Mouse (Mus musculus) ES-E14 (cell line): ENCODE measurements around the gene Pard6a. TPM values are rescaled to one million over a fixed set of nuclear protein-coding genes. Genes with fewer than 3 reads are reported as not detected.
A peak's percentile ranks its signal among the peaks of the same experiment; 100 is the strongest.

Source experiments
- DNase-seq: peaks from one replicate; pipeline ENCODE4 v3.0.0-alpha.2; 2013; ENCODE audit warnings: low read depth, low spot score
- H3K27ac ChIP-seq: 2 replicates; pipeline ENCODE4 v1.5.1; 2012; ENCODE audit warnings: low read depth, mild to moderate bottlenecking, low read length, moderate library complexity, mixed read lengths; ENCODE audit not compliant: poor library complexity, insufficient read depth, severe bottlenecking
- H3K36me3 ChIP-seq: 2 replicates; pipeline ENCODE4 v1.6.1; 2012; ENCODE audit warnings: mild to moderate bottlenecking, low read length, moderate library complexity, mixed read lengths; ENCODE audit not compliant: control insufficient read depth, poor library complexity, insufficient read depth, severe bottlenecking
- H3K4me1 ChIP-seq, 2 experiments: fragments of 150-350 bp in 1 of 2; sonication (generic) in 1 of 2; 2 replicates each; pipeline ENCODE4 v1.6.1; 2012; ENCODE audit warnings: low read length in 2 of 2, mild to moderate bottlenecking in 1 of 2, mixed read lengths in 1 of 2; ENCODE audit not compliant: control insufficient read depth in 2 of 2, insufficient read depth in 2 of 2, poor library complexity in 1 of 2
- H3K4me3 ChIP-seq, 2 experiments: fragments of 150-350 bp in 1 of 2; sonication (generic) in 1 of 2; 2 replicates each; pipeline ENCODE4 v1.5.1; 2012; ENCODE audit warnings: low read length in 2 of 2, low read depth in 1 of 2, mild to moderate bottlenecking in 1 of 2, mixed read lengths in 1 of 2; ENCODE audit not compliant: insufficient read depth in 1 of 2, poor library complexity in 1 of 2, severe bottlenecking in 1 of 2
- H3K9ac ChIP-seq: 2 replicates; pipeline ENCODE4 v1.6.1; 2012; ENCODE audit warnings: low read depth, mild to moderate bottlenecking, low read length, mixed read lengths; ENCODE audit not compliant: poor library complexity, insufficient read depth, severe bottlenecking
- H3K9me3 ChIP-seq: fragments of 150-350 bp; sonication (generic); 2 replicates; pipeline ENCODE4 v1.6.1; 2012; ENCODE audit warnings: low read depth, mild to moderate bottlenecking, low read length; ENCODE audit not compliant: control insufficient read depth, insufficient read depth
- CHD2 ChIP-seq: IDR thresholded peaks from 2 replicates; pipeline ENCODE4 v1.6.1; 2014; ENCODE audit warnings: mild to moderate bottlenecking, low read depth, low read length, inconsistent platforms
- HCFC1 ChIP-seq: IDR thresholded peaks from 2 replicates; pipeline ENCODE4 v1.6.1; 2012; ENCODE audit warnings: low read length, inconsistent platforms, borderline replicate concordance; ENCODE audit not compliant: insufficient read depth
- MAFK ChIP-seq: IDR thresholded peaks from 2 replicates; pipeline ENCODE4 v1.6.1; 2014; ENCODE audit warnings: mild to moderate bottlenecking, low read depth, low read length, inconsistent platforms; ENCODE audit not compliant: insufficient read depth
- ZC3H11A ChIP-seq: IDR thresholded peaks from 2 replicates; pipeline ENCODE4 v1.6.1; 2012; ENCODE audit warnings: low read depth, mild to moderate bottlenecking, inconsistent platforms, low read length, borderline replicate concordance
- ZNF384 ChIP-seq: IDR thresholded peaks from 2 replicates; pipeline ENCODE4 v1.6.1; 2012; ENCODE audit warnings: low read depth, low read length, inconsistent platforms
- in situ Hi-C, 2 experiments: fragments of 600-800 bp; cut with MboI; formaldehyde crosslinking; loops; one replicate each; pipeline ENCODE4 v1.15.1; 2025; ENCODE audit warnings: low sequenced_read_pairs in 2 of 2, inconsistent platforms in 1 of 2; ENCODE audit not compliant: unreplicated experiment in 2 of 2
- total RNA-seq: library from RNA; depleted of rRNA; stranded (reverse); fragments of 300-350 nt; gene quantifications from 2 replicates; pipeline ENCODE4 v1.2.3, GENCODE M21; 2012

Gene Pard6a
- total RNA-seq, 1 experiment, result 14.9 TPM

DNA sequence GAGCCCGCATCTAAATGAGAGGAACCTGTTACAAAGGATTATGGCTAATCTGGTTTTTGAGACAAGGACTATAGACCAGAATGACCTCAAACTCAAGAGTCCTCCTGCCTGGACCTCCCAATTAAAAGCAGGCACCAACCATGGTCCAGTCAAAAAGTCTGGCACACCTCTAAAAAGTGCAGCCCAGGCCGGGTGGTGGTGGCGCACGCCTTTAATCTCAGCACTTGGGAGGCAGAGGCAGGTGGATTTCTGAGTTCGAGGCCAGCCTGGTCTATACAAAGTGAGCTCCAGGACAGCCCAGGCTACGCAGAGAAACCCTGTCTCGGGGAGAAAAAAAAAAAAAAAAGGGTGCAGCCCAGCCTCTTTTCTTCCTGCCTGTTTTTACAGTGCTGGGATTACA is 15.6 kb upstream of the Pard6a start:
- Histone ChIP-seq H3K36me3 (peaks cover 17% of the 10 kb centered on the region), H3K27ac (no peak overlapping the region), H3K4me3 (peak overlapping the region in 1 of 2 experiments; percentile 50; a peak in 1 of 4 replicates), H3K9ac (peak overlapping the region; percentile 54; the same call in 1 of the 2 replicates), H3K4me1 (peaks cover 3 to 14% of the 10 kb centered on the region in 2 experiments; a peak in 3 of 4 replicates), H3K9me3 (no peaks in the 10 kb centered on the region)
- in situ Hi-C loops, result no loop called here
- TF ChIP-seq CHD2, result no peak
- 0 out of 2 replicates have a peak, but pooled peaks have one; percentile 9 for TF ChIP-seq ZNF384
- DNase-seq, result no peak

DNA sequence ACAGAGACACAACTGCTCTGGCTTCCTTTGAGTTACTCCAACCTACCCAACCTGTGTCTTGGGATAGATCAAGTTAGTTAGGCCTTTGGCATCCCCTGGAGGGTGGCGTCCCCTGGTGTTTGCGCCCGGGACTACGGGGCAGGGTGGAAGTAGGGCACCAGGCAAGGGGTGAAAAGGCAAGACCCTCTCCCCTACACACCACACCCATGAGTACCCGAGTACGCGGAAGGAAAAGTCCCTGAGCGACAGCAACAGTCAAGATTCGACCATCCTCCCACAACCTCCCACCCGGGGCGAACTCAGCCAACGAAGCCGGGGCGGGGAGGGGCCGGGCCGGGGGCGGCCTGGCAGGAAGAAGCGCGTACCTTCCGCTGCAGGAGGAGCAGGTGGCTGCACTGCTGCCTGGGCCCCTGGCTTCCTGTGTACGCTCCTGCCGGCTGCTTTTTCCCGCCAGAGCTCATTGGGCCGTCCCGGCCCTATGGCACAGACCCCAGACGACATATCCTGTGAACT is 15.1 kb upstream of the Pard6a start, which contains the start of gene Carmil2:
Gene Carmil2, plus strand, starts transcription at position 479 of the 513 bp plus-strand sequence.
- no peak for TF ChIP-seq ZNF384
- peak; percentile 39; the same call in 1 of the 2 replicates for TF ChIP-seq HCFC1
- peak; percentile 68; the same call in 1 of the 2 replicates for TF ChIP-seq ZC3H11A
- no peak for DNase-seq
- peak within 1 kb of the TSS; percentile 47; the same call in 1 of the 2 replicates for H3K27ac ChIP-seq
- peak within 1 kb of the TSS; percentile 54 for H3K9ac ChIP-seq
- no peaks in the 10 kb centered on the region for H3K9me3 ChIP-seq
- in situ Hi-C loops, result no loop called here
- H3K4me3 ChIP-seq, result peak within 1 kb of the TSS; percentile 50 to 56
- H3K4me1 ChIP-seq, result peaks cover 3 to 14% of the 10 kb centered on the region in 2 experiments; a peak in 3 of 4 replicates
- H3K36me3 ChIP-seq, result peaks cover 12% of the 10 kb centered on the region

DNA sequence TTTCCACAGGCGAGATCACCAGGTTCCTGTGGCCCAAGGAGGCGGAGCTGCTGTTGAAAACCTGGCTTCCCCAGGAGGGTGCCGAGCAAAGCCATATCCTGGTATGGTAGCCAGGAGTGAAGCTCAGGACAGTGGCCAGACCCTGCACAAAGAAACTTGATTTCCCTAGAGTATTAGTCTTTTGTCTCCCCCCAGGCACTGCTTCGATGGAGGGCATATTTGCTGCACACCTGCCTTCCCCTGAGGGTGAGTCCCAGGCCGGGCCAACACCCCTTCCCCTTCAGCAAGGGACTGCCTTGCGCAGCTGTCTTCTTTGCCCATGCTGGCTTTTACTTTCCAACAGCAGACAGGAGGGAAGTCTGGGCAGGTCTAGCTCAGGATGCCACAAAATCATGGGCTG is 14.4 kb upstream of the Pard6a start:
- Histone ChIP-seq H3K27ac (no peak overlapping the region), H3K36me3 (peaks cover 7% of the 10 kb centered on the region), H3K9ac (peak overlapping the region; percentile 54), H3K4me1 (peaks cover 3 to 14% of the 10 kb centered on the region in 2 experiments; a peak in 3 of 4 replicates), H3K9me3 (no peaks in the 10 kb centered on the region), H3K4me3 (peak overlapping the region; percentile 50 to 56; a peak in 3 of 4 replicates)
- DNase-seq, result no peak
- in situ Hi-C loops, result no loop called here
- TF ChIP-seq ZC3H11A (no peak), ZNF384 (no peak), HCFC1 (no peak), MAFK (no peak), CHD2 (no peak)

DNA sequence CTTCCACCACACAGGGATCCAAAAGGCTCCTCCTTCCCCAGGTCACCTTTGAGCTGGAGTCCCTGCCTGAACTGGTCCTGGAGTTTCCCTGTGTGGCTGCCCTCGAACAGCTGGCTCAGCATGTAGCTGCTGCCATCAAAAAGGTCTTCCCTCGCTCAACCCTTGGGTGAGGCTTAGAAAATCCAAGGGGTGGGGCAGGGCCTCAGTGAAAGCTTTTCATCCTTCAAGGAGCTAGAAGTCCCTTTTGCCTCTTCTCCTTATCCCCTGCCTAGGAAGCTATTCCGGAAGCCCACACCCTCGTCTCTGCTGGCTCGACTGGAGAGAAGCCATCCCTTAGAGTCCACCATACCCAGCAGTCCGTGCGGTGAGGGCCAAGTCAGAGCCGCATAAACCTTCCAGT is 13.4 kb upstream of the Pard6a start:
- Histone ChIP-seq H3K9me3 (no peaks in the 10 kb centered on the region), H3K36me3 (peaks cover 7% of the 10 kb centered on the region), H3K4me1 (peaks cover 3 to 14% of the 10 kb centered on the region in 2 experiments; a peak in 3 of 4 replicates), H3K4me3 (peak overlapping the region in 1 of 2 experiments; percentile 9; a peak in 2 of 4 replicates), H3K9ac (no peak overlapping the region), H3K27ac (no peak overlapping the region)
- in situ Hi-C loops, result no loop called here
- TF ChIP-seq ZC3H11A (no peak), HCFC1 (no peak), ZNF384 (no peak), CHD2 (no peak), MAFK (no peak)
- no peak for DNase-seq
